Mouse (Mus musculus) liver, embryonic 14.5 days (tissue): ENCODE measurements at regions not wholly inside any gene's neighbourhood (a gene's known extent, or its start where the extent isn't known, plus 50 kb on each side); places are given as distances from the start of the nearest gene placed in this dataset.

ENCODE experiments used
- CTCF ChIP-seq: IDR thresholded peaks from 2 replicates; pipeline ENCODE4 v1.5.1; 2016; ENCODE audit warnings: antibody characterized with exemption, low read depth, control low read depth
- EP300 ChIP-seq: IDR thresholded peaks from 2 replicates; pipeline ENCODE4 v1.6.1; 2016; ENCODE audit warnings: antibody characterized with exemption, low read depth

- TF ChIP-seq EP300: no peak
- no peak for TF ChIP-seq CTCF
These were observed 390.6 kb downstream of the Fat4 start for GRCm38 (mm10) chr3:39277310-39277709.
